Mouse (Mus musculus): ENCODE results near the gene Lgr6. TPM values are rescaled to one million over a fixed set of nuclear protein-coding genes. Genes with fewer than 3 reads are reported as not detected.

The Lgr6 gene
- total RNA-seq, 4 experiments from 2014 or later = 1.4 to 2.2 (median 1.9) TPM

- DNase-seq (ENCODE audit: low spot score in 2 of 2) = no peak
Measured at GRCm38 (mm10) chr1:134960634-134961033, 144.4 kb downstream of the Lgr6 start.

GRCm38 (mm10) chr1:134955637-134956176, 149.4 kb downstream of the Lgr6 start, which contains the start of gene Ppp1r12b:
Ppp1r12b (minus strand) TSS chr1:134955942.
- peak; percentile 98 for DNase-seq (ENCODE audit: low spot score in 2 of 2)

GRCm38 (mm10) chr1:134955050-134955636, 149.9 kb downstream of the Lgr6 start:
- peak in 1 of 2 experiments; percentile 23 for DNase-seq (ENCODE audit: low spot score in 2 of 2)

GRCm38 (mm10) chr1:134949946-134950345, 155.1 kb downstream of the Lgr6 start:
- DNase-seq (ENCODE audit: low spot score in 2 of 2) = no peak

GRCm38 (mm10) chr1:134947590-134947989, 157.5 kb downstream of the Lgr6 start:
- no peak for DNase-seq (ENCODE audit: low spot score in 2 of 2)

- no peak for DNase-seq (ENCODE audit: low spot score in 2 of 2)
Measured at GRCm38 (mm10) chr1:134942898-134943297, 162.2 kb downstream of the Lgr6 start.

GRCm38 (mm10) chr1:134940863-134941262, 164.2 kb downstream of the Lgr6 start:
- no peak for DNase-seq (ENCODE audit: low spot score in 2 of 2)

GRCm38 (mm10) chr1:134938233-134938632, 166.8 kb downstream of the Lgr6 start:
- no peak for DNase-seq (ENCODE audit: low spot score in 2 of 2)

GRCm38 (mm10) chr1:134936335-134936734, 168.7 kb downstream of the Lgr6 start:
- no peak for DNase-seq (ENCODE audit: low spot score in 2 of 2)

Other genes starting within 250 kb of the Lgr6 start
- 10 to 100 TPM; 66.6 to 80.1 (median 73.2) TPM for gene Ppp1r12b, start 149.3 kb downstream of the Lgr6 start, total RNA-seq (2022)
- gene Ube2t, start 142.7 kb downstream of the Lgr6 start, total RNA-seq (2022) = 1 to 10 TPM in 3 of 4 experiments, under 1 TPM in 1; 0.99 to 3.1 (median 2.0) TPM
- under 1 TPM in 2 of 4 experiments, not detected in 2; 0.16 to 0.34 TPM for gene Ptpn7, start 27.4 kb upstream of the Lgr6 start, total RNA-seq (2022)
- 100 to 1,000 TPM; 251 to 262 (median 254) TPM for gene Arl8a, start 41.5 kb upstream of the Lgr6 start, total RNA-seq (2022)
- gene Gpr37l1, start 62.4 kb upstream of the Lgr6 start, total RNA-seq (2022) = 100 to 1,000 TPM; 184 to 257 (median 204) TPM
- gene Elf3, start 153.3 kb upstream of the Lgr6 start, total RNA-seq (2022) = not detected
- 10 to 100 TPM; 53.9 to 63.9 (median 59.3) TPM for gene Rnpep, start 178.8 kb upstream of the Lgr6 start, total RNA-seq (2022)
- gene Timm17a, start 208.5 kb upstream of the Lgr6 start, total RNA-seq (2022) = 100 to 1,000 TPM; 164 to 196 (median 187) TPM
- gene Lmod1, start 219.5 kb upstream of the Lgr6 start, total RNA-seq (2022) = under 1 TPM; 0.70 to 0.96 (median 0.75) TPM